Mouse (Mus musculus): ENCODE data around the gene Sorl1.

The Sorl1 gene

DNA sequence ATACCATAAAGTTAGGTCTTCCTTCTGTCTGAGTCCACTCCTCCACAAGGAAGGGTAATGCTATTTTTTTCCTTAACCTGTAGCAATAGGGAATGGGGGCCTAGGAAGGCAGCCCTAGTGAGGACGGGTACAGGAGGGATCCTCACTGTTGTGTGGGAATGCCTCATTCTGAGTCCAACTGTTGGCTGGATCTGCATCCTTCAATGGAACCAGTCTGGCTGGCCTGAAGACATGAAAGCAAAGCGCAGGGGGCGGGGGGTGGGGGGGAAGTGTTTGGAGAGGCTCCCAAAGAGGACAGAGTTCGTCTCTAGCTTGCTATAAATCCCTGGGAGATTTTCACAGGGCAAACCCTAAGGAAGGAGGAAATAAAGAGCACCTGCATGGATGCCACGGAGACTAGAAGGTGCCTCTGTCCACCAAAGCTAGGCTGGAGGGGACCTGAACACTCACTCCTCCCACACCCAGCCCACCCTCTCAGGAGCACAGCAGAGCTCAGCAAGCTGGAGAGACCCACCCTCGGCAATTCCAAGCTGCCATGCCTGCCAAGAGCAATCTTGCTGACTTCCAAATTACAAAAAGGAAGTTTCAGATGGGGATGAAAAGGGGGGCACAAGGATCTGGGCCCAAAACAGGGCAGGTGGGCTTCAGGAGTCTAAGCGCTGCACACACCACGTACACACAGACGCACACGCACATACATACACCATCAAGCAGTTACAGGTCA, 2.3 kb downstream of the Sorl1 start:
- no peak for DNase-seq

- DNase-seq: no peak
Observed at GRCm38 (mm10) chr9:42116418-42117056, 7.6 kb downstream of the Sorl1 start.

GRCm38 (mm10) chr9:42115078-42115477, 9.0 kb downstream of the Sorl1 start:
- no peak for DNase-seq

DNA sequence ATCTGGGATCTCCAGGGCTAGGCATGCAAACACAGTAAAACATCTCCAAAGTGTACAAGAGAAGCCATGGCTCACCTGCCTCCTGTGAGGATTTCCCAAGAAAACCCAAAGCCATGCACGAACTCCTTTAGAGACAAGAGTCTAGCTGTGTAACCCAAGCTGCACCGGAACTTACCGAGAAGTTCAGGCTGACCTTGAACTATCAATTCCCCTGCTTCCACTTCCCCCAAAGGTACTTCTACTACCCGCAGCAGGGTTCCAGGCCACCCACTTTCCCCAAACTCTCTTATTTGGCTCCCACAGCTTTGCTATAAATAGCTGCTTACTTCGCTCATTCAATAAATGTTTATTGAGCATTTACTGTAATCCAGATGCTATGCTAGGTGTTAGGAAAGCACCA, 10.8 kb downstream of the Sorl1 start:
- DNase-seq: no peak

- DNase-seq: peak; percentile 32
Observed at GRCm38 (mm10) chr9:42112691-42113090, 11.4 kb downstream of the Sorl1 start.

GRCm38 (mm10) chr9:42111256-42111655, 12.8 kb downstream of the Sorl1 start:
- DNase-seq: no peak

DNA sequence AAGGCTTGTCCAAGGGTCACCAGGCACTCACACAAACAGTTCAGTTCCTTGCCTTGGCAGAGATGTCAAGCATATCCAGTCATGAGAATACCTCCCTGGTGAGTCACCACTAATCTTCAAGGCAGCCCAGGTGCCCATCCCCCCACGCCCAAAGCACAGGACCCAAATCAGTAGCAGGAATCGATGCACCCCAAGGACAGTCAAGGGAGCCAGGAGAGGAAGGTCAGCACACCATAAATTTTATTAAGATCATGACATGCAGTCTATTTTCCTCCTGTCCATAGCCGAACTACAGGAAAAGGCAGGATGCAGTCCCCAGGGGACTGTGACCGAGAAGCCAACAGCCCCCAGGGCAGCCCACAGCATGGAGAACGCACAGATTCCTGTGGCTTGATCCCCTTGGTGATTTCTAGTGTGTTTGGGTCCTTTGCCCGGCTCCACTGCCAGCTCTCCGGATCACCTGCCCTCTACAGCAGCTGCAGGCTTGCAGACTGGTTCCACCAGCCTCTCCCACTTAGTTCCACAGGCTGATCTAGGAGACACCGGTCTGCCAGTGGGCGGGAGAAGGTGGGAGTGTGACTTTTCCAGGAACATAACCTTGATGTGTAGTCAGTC, 14.2 kb downstream of the Sorl1 start:
- peak; percentile 94 for DNase-seq

DNA sequence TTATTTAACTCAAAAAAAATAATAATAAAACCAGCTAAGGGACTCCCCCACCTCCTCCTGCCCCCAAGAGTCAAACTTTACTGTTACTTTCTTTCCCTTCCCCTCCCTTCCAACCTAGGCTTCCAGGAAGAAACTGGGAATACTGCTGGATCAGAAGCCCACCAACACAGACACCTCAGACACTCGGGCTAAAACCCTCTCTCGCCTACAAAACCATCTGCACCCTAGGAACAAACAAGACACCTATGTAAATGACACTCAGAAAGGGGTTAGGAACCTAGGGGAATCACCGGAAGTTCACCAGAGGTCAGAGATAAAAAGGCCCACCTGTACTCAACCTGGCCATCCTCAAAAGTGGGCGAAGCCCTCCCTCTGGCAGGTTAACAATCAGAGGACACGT, 15.0 kb downstream of the Sorl1 start:
- DNase-seq: no peak

- DNase-seq: peak; percentile 77
Observed at GRCm38 (mm10) chr9:42108369-42108951, 15.6 kb downstream of the Sorl1 start.

DNA sequence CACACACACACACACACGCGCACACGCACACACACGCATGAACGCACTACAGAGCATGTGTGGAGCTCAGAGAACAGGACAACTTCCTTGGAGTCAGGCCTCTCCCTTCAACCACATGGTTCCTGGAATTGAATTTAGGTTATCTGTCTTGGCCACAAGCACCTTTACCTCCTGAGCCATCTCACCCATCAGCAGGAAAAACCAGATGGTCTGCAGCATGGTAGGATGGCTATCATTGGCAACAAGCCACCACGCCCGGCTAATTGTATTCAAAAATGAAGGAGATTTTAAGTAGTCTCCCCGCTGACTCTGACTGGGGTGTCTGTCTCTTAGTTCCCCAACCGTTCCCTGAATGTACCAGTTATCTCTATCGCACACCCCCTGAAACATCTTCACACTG, 17.0 kb downstream of the Sorl1 start:
- DNase-seq: no peak

DNA sequence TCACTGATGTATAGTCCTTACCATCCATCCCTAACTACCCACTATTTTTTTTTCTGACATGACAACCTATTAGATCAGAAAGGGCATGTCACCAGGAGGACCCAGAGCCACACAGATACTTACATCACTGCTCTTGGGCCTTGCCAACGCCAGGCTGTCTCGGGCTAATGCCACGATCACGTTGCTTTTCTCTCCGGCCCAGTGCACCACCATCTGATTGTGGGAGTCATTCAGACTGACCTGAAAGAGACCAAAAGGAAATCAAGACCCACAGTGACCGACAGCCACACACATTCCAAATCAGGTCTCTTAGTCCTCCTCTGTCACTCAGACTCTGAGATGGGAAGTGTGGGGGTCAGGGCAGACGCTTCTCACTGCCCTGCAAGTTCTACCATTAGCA, 17.8 kb downstream of the Sorl1 start:
- no peak for DNase-seq

DNA sequence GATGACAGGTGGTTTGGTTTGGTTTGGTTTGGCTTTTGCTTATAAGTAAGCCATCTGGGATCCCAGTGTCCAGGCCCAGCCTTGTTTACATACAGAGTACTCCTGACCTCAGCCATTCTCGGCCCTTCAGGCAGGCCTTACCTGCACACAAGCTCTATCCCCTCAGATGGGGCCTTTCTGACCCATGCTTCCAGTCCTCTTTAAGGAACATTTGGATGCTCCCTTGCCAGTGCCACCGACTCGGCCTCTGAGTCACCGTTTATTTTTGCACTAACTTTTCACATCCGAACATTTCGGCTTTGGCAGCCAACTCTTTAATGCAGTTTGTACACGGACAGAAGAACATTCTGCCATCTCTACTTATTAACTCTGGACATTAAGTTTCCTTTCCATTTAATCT, 20.6 kb downstream of the Sorl1 start:
- no peak for DNase-seq

GRCm38 (mm10) chr9:42102013-42102412, 22.1 kb downstream of the Sorl1 start:
- no peak for DNase-seq

- DNase-seq: no peak
Observed at GRCm38 (mm10) chr9:42101266-42101665, 22.8 kb downstream of the Sorl1 start.

GRCm38 (mm10) chr9:42100618-42101210, 23.4 kb downstream of the Sorl1 start:
- no peak for DNase-seq

DNA sequence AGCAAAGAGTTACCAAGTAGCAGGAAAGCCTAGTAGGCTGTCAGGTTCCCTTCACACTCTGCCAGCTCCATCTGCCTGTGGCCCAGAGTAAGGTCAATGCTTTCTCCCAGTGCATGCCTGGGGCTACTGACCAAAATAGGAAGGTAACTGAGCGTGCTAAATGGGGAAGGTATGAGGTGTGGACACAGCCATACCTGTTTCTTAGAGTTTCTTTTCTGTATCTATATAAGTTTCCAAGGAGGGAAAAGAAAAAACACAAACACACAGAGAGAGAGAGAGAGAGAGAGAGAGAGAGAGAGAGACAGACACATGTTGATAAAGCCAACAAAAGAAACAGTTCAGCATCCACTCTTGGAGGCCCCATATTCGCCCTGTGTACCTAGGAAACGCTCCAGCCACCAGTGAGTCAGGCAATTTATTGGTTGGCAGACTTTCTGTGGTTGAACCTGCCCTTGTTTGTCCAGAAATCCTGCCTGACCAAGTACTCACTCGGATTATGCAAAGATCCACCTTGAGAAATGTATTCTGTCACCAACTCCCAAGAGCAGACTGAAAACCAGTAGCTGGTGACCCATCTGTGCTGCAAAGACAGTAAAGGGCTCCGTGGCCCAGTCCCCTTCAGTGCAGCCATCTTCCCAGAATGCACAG, 25.5 kb downstream of the Sorl1 start:
- peak; percentile 50 for DNase-seq

GRCm38 (mm10) chr9:42097731-42098473, 26.2 kb downstream of the Sorl1 start:
- DNase-seq: peak; percentile 41

DNA sequence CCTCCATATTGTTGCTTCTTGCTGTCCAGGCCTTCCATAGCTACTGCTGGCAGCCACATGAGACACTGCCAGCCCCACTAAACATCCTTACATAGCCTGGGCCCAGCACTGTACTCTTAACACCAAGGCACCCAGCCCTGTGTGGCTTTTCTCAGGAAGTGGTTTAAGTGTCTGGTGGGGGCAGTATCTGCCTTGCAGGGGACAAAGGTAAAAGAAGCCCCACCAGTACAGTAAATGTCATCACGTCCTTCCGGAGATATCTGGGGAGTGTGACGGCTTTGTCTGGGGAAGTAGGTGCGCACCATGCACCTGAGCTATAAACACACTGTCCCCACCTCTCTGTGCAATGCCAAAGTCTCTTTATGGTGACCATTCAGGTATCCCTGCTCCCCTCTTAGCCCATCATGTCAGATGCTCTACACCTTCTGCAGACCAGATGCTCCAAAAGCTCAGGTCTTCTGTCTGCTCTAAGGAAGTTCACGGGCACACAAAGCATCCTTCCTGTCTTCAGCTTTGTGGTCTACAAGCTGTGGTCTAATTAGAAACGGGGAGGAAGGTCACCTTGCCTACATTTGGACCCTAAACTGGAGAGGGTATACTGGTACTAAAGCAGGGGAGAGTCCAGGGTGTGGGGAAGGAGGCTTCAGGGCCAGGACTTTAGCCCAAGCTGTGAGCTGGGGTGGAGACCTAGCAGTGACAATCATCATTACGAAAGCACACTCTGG, 26.9 kb downstream of the Sorl1 start:
- DNase-seq: no peak

GRCm38 (mm10) chr9:42094752-42095151, 29.3 kb downstream of the Sorl1 start:
- DNase-seq: peak; percentile 36

DNA sequence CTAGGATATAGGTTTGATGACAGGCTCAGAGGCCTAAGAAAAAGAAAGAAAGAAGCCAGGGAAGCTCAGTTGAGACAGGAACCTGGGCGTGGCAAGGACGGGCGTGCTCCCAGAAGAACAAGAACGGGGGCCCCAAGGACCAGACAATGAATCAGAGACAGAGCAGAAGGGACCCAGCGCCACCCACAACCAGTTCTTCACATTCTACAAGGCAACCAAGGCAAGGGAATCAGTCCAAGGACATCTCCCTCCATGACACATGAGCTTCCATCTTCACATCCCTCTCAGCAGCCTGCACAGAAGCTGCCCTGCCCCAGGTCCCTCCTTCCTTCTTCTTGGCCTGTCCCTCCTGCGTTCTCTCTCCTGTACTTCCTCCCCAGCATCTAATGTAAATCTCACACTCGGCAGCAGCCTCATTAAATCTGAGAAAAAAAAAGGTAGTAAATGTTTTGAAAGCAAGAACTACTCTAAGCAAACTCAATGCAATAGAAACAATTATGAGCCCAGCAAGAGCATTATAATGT, 30.0 kb downstream of the Sorl1 start:
- no peak for DNase-seq

DNA sequence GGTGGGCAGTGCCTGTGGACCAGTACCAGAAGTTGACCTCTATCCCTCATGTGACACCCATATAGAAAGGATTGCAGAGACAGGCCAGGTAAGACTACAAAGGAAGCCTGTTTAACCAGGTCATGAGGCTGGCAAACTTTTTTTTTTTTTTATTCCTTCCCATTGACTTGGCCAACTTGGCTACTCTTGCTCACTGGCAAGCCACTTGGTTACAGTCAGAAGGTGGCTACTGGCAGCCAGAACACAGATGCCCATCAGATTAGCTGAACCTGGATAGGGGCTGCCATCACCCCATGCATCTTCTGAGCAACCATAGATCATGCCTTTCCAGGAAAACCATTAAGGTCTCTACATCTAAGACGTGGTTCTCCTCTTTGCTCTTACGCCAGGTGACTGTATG, 31.3 kb downstream of the Sorl1 start:
- no peak for DNase-seq

Data from kidney, adult 9 months (tissue).